Mouse (Mus musculus) kidney, adult 2 months (tissue): ENCODE measurements around the gene Vamp4.

ENCODE experiments used
- CTCF ChIP-seq: fragments of 200-500 bp; conservative IDR thresholded peaks from 2 replicates; pipeline ENCODE4 v1.5.1; 2011; ENCODE audit warnings: low read depth, mild to moderate bottlenecking, control low read depth, low read length, moderate library complexity, mixed read lengths; ENCODE audit not compliant: insufficient read depth, insufficient read length
- POLR2A ChIP-seq: fragments of 200-500 bp; IDR thresholded peaks from one replicate; pipeline ENCODE4 v1.6.1; 2011; ENCODE audit warnings: low read depth, low read length, control low read depth

GRCm38 (mm10) chr1:162586282-162586681 is 16.0 kb downstream of the Vamp4 start:
- TF ChIP-seq CTCF = no peak
- TF ChIP-seq POLR2A = no peak
